Mouse (Mus musculus): ENCODE measurements at regions not wholly inside any gene's neighbourhood (a gene's known extent, or its start where the extent isn't known, plus 50 kb on each side); places are given as distances from the start of the nearest gene placed in this dataset.
A peak's percentile ranks its signal among the peaks of the same experiment; 100 is the strongest.
"Not testable (repeated sequence)": the region's sequence is repeated elsewhere in the genome, so short reads cannot be mapped to it uniquely, and the experiment has no call there.

DNA sequence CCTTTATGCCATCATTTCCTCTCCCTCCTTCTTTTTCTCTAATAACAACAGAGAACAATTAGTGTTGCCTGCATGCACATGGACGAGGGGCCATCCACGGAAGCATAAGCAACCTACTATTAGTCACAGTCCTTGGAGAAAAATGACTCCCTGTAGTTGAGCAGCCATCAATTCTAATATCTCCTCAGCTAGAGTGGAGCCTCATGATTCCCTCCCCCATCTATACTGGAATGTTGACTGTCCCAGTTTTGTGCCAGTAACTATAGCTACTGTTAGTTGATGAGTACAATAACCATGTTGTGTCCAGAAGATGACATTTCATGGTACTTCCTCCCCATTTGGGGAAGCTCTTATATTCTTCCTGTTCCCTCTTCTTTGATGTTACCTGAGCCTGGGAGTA is 64.3 kb upstream of the Rtn4 start:
- no peak for ATAC-seq (ENCODE audit: poor library complexity, severe bottlenecking)

DNA sequence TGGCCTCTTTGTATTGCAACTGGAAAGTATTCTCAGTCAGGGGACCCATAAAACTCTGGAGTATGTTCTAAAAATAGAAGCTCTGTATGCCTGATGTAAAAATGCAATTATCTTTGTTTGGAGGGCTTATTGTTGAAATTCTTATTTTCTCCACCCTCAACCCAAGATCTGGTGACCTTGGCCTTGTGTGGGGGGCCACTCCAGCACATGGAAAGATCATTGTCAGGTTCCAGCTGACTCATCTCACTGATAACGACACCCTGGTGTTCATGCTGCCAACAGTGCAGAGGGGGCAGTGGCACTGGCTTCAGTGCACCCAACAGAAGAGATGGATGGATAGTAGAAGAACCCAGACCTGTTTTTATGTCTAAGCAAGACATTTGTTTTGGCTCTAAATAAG is 60.3 kb upstream of the Rtn4 start:
- no peak for ATAC-seq (ENCODE audit: poor library complexity, severe bottlenecking)

DNA sequence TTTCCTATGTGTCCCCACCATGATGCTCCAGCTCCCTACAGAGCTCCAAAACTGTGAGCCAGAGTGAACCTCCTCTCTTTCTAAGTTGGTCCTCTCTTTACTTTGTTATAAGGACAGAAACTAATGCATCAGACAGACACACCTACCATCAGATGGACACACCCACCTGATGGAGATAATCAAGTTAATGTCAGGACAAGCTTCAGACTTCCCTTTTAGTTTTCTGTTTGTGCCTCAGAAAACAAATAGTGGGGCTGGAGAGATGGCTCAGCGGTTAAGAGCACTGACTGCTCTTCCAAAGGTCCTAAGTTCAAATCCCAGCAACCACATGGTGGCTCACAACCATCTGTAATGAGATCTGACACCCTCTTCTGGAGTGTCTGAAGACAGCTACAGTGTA is 59.5 kb upstream of the Rtn4 start:
- ATAC-seq (ENCODE audit: poor library complexity, severe bottlenecking) = not testable (repeated sequence)

DNA sequence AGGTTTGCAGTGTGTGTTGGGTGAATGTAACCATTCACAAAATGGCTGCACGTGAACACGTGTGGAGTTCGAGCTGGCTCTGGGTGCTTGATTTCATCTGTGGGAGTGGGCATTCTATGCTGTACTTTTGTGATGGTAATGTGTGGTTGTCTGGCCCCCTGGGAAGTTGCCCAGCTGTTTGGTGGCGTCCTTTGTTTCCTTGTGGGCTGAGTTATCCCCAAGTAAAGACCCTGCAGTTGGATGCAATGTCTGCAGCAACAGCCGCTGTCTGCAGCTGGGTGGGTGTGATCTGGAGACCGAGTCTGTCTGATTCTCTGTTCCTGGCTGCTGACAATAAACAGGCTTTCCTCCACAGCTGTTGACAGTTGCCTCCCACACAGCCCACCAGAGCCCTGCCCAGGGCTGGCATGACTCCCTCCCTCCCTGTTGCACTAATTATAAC is 56.0 kb upstream of the Rtn4 start:
- no peak for ATAC-seq (ENCODE audit: poor library complexity, severe bottlenecking)

DNA sequence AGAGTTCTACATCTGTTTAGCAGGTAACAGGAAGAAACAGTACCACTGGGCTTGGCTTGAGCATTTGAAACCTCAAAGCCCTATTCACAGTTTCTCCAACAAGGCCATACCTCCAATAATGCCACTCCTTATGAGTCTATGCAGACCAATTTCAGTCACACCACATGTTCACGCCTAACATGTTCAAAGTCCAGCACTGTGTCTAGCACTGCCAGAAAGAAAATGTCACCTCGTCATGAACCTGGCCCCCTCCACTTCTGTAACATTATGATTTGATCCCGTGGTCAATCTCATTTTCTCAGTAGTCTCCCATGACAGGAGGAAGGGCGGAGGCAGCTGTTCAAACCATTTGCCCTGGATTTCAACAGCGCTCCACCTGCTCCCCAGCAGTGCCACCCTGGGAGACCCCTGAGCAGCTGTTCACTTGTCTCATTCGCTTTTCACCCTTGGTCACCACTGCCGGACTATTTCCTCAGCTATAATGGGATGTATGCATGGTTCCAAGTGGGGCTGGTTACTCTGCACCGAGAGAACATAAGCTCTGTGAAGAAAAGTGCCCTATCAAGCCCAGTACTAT is 54.6 kb upstream of the Rtn4 start:
- ATAC-seq (ENCODE audit: poor library complexity, severe bottlenecking) = no peak

DNA sequence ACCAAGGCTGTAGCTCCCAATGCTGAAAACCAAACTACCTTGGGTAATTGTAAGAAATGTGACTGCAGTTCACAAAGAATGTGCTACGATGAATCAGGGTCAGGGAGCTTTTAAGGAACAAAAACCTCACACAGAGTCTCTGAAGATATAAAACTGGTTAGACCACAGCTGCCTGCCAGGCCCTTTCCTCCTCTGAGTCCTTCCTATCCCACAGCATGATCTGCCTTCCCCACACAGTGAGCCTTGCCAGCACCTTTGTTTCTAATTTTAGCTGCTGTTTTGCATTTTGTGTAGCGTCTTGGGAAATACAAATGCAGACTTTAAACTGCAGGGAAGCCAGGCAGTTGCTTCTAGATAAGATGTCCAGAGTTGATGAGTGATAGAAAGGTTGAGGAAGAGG is 53.9 kb upstream of the Rtn4 start:
- peak; percentile 59 for ATAC-seq (ENCODE audit: poor library complexity, severe bottlenecking)

Data from megakaryocyte, adult 5-6 weeks (primary cell).